Mouse (Mus musculus): ENCODE measurements around the gene Mex3d.
"Not testable (repeated sequence)": the region's sequence is repeated elsewhere in the genome, so short reads cannot be mapped to it uniquely, and the experiment has no call there.

GRCm38 (mm10) chr10:80345929-80346328 lies 41.5 kb downstream of the Mex3d start:
- TF ChIP-seq GATA1 (IDR thresholded peaks at IDR 0.05; ENCODE audit: borderline replicate concordance, low read length); FLI1 (IDR thresholded peaks at IDR 0.05; ENCODE audit: low read length): not testable (repeated sequence)
